Mouse (Mus musculus) kidney, embryonic 15.5 days (tissue): Measurements from ENCODE around the gene Fgf5. TPM values are rescaled to one million over a fixed set of nuclear protein-coding genes. Genes with fewer than 3 reads are reported as not detected.

Experiments used
- ATAC-seq: fragments of 200-750 bp; cut with Nextera tagmentation; replicated peaks from 2 replicates; pipeline ENCODE4 v1.8.0; 2017; ENCODE audit warnings: moderate TSS enrichment; ENCODE audit not compliant: low FRiP score
- H3K27ac ChIP-seq: fragments of 300-500 bp; sonication (generic); 2 replicates; pipeline ENCODE4 v1.5.1; 2015; ENCODE audit warnings: mild to moderate bottlenecking, inconsistent platforms
- H3K27me3 ChIP-seq: fragments of 300-500 bp; sonication (generic); 2 replicates; pipeline ENCODE4 v1.6.1; 2015; ENCODE audit warnings: inconsistent platforms
- H3K36me3 ChIP-seq: fragments of 300-500 bp; sonication (generic); 2 replicates; pipeline ENCODE4 v1.6.1; 2015; ENCODE audit warnings: inconsistent platforms
- H3K4me1 ChIP-seq: fragments of 300-500 bp; sonication (generic); 2 replicates; pipeline ENCODE4 v1.6.1; 2015; ENCODE audit warnings: inconsistent platforms
- H3K4me2 ChIP-seq: fragments of 300-500 bp; sonication (generic); 2 replicates; pipeline ENCODE4 v1.6.1; 2015; ENCODE audit warnings: moderate library complexity, mild to moderate bottlenecking, inconsistent platforms
- H3K4me3 ChIP-seq: fragments of 300-500 bp; sonication (generic); replicated peaks from 2 replicates; pipeline ENCODE4 v1.5.1; 2015; ENCODE audit warnings: mild to moderate bottlenecking, inconsistent platforms
- H3K9ac ChIP-seq: fragments of 300-500 bp; sonication (generic); 2 replicates; pipeline ENCODE4 v1.6.1; 2015; ENCODE audit warnings: mild to moderate bottlenecking, inconsistent platforms
- H3K9me3 ChIP-seq: fragments of 300-500 bp; sonication (generic); replicated peaks from 2 replicates; pipeline ENCODE4 v1.6.1; 2016; ENCODE audit warnings: inconsistent platforms
- WGBS: fragments of 180-500 bp; shearing (Covaris S2); methylation state at CpG from one replicate; pipeline ENCODE4 v1.1.7; 2015; ENCODE audit warnings: mixed read lengths; 5-methylcytosine and 5-hydroxymethylcytosine counted together
- polyA plus RNA-seq: library from polyadenylated mRNA; unstranded; fragments of >200 nt; fragmentation: Nextera tagmentation; extraction: Ambion mirVana; gene quantifications from 2 replicates; pipeline ENCODE4 v1.2.1, GENCODE M21; 2015

Gene Fgf5
- polyA plus RNA-seq, 1 experiment from 2014 or later: 0.49 TPM

DNA sequence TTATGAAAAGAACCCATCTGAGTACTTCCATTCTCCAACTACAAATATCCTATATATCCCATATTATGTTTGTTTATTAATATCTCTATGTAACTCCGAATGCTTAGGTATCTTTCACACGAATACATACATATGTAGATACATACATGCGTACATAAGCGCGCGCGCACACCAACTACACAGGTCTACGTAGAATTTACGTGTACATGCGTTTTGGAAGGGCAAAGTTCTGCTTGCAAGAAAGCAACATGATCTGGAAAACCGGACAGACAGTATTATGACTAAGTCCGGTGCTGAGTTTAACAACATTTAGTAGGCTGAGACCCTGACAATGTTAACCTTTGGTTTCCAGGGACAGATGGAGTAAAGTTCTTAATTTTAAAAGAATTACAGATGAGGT, 1.2 kb downstream of the Fgf5 start:
- H3K4me3 ChIP-seq: no peak overlapping the region
- no peak overlapping the region for H3K4me2 ChIP-seq
- WGBS: 4% methylated on average over 12 of the region's 12 CpGs
- ATAC-seq: no peak
- no peaks in the 10 kb centered on the region for H3K36me3 ChIP-seq
- H3K27me3 ChIP-seq: peaks cover 79% of the 10 kb centered on the region
- no peak overlapping the region for H3K9ac ChIP-seq
- H3K9me3 ChIP-seq: no peaks in the 10 kb centered on the region
- no peak overlapping the region for H3K27ac ChIP-seq
- H3K4me1 ChIP-seq: peaks cover 23% of the 10 kb centered on the region

DNA sequence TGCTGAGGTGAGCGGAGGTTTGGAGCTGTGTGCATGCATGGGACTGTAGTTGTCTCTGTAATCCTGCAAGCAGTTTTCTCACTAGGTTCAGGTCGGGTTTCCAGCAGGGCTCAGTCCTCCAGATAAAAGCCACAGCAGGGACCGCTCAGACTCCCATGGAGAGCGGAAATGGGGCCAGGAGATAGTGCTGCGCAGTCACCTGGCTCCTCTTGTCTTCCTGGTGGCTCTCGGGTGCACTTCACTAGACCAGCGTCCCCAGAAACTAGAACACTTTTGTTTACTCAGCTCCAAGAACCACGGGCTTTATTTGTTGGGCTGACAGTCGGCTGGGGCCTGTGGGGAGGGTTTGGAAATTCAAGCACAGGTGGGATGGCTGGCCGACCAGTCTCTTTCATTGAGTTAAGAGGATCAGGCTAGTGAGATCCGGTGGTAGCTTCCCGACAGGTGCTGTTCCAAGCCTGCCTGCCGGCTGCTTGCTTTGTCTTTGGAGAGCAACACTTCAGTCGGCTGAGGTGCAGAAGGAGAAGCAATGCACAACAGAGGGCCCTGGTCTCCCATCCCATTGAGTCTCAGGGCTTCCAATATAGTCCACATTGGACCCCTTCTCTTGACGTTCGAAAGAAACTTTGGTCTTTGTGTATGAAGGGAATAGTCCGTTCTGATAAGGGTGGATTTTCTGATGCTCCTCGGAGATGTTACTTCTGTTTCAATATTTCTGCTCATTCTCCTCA, 1.9 kb downstream of the Fgf5 start:
- H3K27ac ChIP-seq: no peak overlapping the region
- 8% methylated on average over 18 of the region's 18 CpGs for WGBS
- H3K4me2 ChIP-seq: no peak overlapping the region
- H3K9ac ChIP-seq: no peak overlapping the region
- H3K4me3 ChIP-seq: 0 out of 2 replicates have a peak overlapping the region, but pooled peaks have one; percentile 5
- H3K9me3 ChIP-seq: no peaks in the 10 kb centered on the region
- peaks cover 77% of the 10 kb centered on the region for H3K27me3 ChIP-seq
- no peaks in the 10 kb centered on the region for H3K36me3 ChIP-seq
- H3K4me1 ChIP-seq: peaks cover 23% of the 10 kb centered on the region
- ATAC-seq: no peak

DNA sequence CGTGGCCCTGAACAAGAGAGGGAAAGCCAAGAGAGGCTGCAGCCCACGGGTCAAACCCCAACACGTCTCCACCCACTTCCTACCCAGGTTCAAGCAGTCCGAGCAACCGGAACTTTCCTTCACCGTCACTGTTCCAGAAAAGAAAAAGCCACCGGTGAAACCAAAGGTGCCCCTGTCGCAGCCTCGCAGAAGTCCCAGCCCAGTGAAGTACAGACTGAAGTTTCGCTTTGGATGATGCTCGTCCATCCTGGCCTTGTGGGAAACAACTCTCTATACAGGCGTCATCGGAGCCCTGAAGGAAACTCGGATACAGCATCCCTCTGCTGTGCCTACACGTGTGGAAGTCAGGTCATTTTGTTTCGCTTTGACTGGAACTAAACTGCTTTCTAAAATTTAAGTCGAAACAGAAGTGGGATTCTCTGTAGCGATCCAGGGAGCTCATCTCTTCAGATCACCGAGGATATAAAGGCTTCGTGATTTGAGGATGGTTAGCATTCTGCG, 21.4 kb downstream of the Fgf5 start:
- 88% methylated on average over 21 of the region's 21 CpGs for WGBS
- ATAC-seq: no peak
- Histone ChIP-seq H3K4me2 (no peak overlapping the region), H3K4me3 (no peak overlapping the region), H3K4me1 (no peaks in the 10 kb centered on the region), H3K9me3 (no peaks in the 10 kb centered on the region), H3K27ac (no peak overlapping the region), H3K36me3 (no peaks in the 10 kb centered on the region), H3K27me3 (no peaks in the 10 kb centered on the region), H3K9ac (no peak overlapping the region)

DNA sequence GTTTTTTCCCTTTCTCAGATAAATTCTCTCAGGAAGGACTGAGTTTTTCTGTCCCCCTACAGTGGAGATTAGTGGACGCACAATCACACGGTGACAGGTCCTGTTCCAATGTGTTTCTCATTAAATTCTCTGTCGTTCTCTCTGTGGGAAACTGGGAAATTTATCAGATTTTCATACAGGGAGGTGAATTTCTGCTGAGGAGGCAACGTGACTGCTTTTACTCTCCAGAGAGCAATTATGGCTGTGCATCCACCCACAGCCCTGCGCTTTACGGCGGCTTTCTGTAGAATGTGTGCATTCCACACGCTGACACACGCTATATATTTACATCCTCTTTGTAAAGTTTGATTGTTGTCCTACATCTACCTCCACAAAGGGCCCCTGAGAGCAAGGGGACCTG, 28.0 kb downstream of the Fgf5 start:
- peaks cover 5% of the 10 kb centered on the region for H3K27me3 ChIP-seq
- peaks cover 7% of the 10 kb centered on the region; the same call in 1 of the 2 replicates for H3K4me1 ChIP-seq
- H3K9me3 ChIP-seq: no peaks in the 10 kb centered on the region
- no peak overlapping the region for H3K4me3 ChIP-seq
- H3K36me3 ChIP-seq: no peaks in the 10 kb centered on the region
- no peak overlapping the region for H3K9ac ChIP-seq
- 53% methylated on average over 9 of the region's 9 CpGs for WGBS
- ATAC-seq: no peak
- H3K4me2 ChIP-seq: no peak overlapping the region
- H3K27ac ChIP-seq: no peak overlapping the region

DNA sequence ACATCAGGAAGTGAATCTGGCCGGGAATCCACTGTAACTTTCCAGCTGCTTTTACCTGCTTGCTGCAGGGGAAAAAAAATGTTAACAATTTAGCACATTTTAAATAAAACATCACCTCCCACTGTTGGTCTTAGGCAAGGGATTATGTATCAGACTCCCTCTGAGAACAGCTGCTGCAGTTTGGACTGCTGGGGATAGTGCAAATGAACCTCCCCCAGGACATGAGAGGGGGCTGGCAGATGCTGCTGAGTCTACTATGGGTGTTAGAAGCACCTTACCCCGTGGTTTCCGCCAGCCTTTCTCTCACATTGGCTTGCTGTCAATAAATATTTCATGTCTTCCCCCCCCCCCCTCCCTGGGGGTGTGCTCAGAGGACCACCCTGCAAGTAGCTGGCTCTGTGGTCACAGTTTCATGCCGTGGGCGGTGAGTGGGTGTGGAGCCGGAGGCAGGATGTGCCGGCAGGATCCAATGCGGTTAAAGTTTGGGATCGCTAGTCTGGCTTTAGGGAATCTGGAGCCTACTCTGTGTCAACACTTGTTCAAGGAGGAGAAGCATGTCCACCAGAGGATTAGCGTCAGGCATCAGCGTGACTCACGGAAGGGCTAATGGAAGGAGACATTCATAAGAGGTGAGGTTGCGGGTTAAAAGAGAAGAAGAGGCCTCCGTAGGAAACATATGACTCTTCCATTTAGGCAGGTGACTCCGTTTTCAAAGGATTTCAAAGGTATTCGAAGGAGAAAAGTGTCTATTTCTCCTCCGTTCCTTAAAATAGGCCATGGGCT, 29.9 kb downstream of the Fgf5 start:
- Histone ChIP-seq H3K9ac (no peak overlapping the region), H3K9me3 (no peaks in the 10 kb centered on the region), H3K4me3 (no peak overlapping the region), H3K4me2 (peak overlapping the region; percentile 40), H3K4me1 (peaks cover 7% of the 10 kb centered on the region; the same call in 1 of the 2 replicates), H3K27me3 (peaks cover 5% of the 10 kb centered on the region), H3K36me3 (no peaks in the 10 kb centered on the region), H3K27ac (no peak overlapping the region)
- 0 out of 2 replicates have a peak, but pooled peaks have one; percentile 52 for ATAC-seq
- WGBS: 31% methylated on average over 17 of the region's 17 CpGs

DNA sequence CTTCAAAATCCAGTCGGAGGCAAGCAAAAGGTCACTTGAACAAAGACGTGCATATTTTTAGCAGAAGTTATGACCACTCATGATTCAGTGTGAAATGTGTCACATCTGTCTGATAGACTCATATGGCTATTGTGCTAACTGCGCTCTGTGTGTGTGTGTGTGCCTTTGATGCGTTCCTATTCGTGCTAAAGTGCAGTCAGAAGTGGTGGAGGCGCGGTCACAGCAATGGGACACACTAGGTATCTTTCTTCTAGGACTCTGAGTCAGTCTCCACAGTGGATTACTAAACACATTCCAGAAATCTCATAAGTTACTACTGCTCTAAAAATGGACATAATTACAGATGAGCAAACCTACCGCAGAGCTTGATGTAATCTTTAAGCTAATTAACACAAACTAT, 36.7 kb downstream of the Fgf5 start:
- no peak overlapping the region for H3K4me2 ChIP-seq
- WGBS: 80% methylated on average over 8 of the region's 8 CpGs
- peaks cover 7% of the 10 kb centered on the region for H3K4me1 ChIP-seq
- no peak overlapping the region for H3K4me3 ChIP-seq
- H3K27me3 ChIP-seq: peaks cover 47% of the 10 kb centered on the region
- H3K36me3 ChIP-seq: no peaks in the 10 kb centered on the region
- ATAC-seq: no peak
- H3K27ac ChIP-seq: no peak overlapping the region
- no peak overlapping the region for H3K9ac ChIP-seq
- H3K9me3 ChIP-seq: no peaks in the 10 kb centered on the region

- Histone ChIP-seq H3K4me1 (peaks cover 7% of the 10 kb centered on the region), H3K4me3 (peak overlapping the region; percentile 24; the same call in 1 of the 2 replicates), H3K9me3 (no peaks in the 10 kb centered on the region), H3K36me3 (no peaks in the 10 kb centered on the region), H3K27me3 (peaks cover 47% of the 10 kb centered on the region), H3K4me2 (peak overlapping the region; percentile 48), H3K27ac (no peak overlapping the region), H3K9ac (no peak overlapping the region)
- ATAC-seq: no peak
- WGBS: 3% methylated on average over 19 of the region's 19 CpGs
Observed at GRCm38 (mm10) chr5:98292388-98293048, 38.5 kb downstream of the Fgf5 start.

GRCm38 (mm10) chr5:98293049-98293715, 39.2 kb downstream of the Fgf5 start:
- ATAC-seq: no peak
- Histone ChIP-seq H3K4me3 (peak overlapping the region; percentile 24; the same call in 1 of the 2 replicates), H3K4me2 (peak overlapping the region; percentile 48), H3K27me3 (peaks cover 47% of the 10 kb centered on the region), H3K9me3 (no peaks in the 10 kb centered on the region), H3K9ac (no peak overlapping the region), H3K27ac (no peak overlapping the region), H3K4me1 (peaks cover 7% of the 10 kb centered on the region), H3K36me3 (no peaks in the 10 kb centered on the region)
- WGBS: 2% methylated on average over 12 of the region's 12 CpGs

- no peak overlapping the region for H3K4me2 ChIP-seq
- H3K27me3 ChIP-seq: peaks cover 3% of the 10 kb centered on the region; the same call in 1 of the 2 replicates
- ATAC-seq: no peak
- H3K9me3 ChIP-seq: no peaks in the 10 kb centered on the region
- 71% methylated on average over 4 of the region's 4 CpGs for WGBS
- H3K4me1 ChIP-seq: no peaks in the 10 kb centered on the region
- H3K36me3 ChIP-seq: no peaks in the 10 kb centered on the region
- H3K4me3 ChIP-seq: no peak overlapping the region
- H3K9ac ChIP-seq: no peak overlapping the region
- no peak overlapping the region for H3K27ac ChIP-seq
Observed at GRCm38 (mm10) chr5:98300079-98300478, 46.1 kb downstream of the Fgf5 start.

DNA sequence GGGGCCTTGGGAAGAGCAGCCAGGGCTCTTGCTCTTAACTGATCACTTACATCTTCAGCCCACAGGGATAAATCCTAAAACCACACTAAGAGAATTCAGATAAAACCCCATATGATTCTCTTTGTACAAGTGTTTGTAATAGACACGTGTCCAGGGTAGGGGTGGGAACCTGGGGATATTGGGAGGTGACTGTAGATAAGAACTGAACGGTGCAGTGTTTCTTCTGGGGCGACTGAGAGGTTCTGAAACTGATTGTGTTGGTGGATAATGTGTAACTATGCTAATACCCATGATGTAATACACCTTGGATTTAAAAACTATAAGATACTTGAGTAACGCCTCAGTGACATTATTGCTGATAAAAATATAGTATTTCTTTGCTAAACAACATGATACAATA, 51.7 kb downstream of the Fgf5 start:
- H3K27me3 ChIP-seq: no peaks in the 10 kb centered on the region
- no peak overlapping the region for H3K4me2 ChIP-seq
- H3K4me1 ChIP-seq: no peaks in the 10 kb centered on the region
- no peak for ATAC-seq
- H3K36me3 ChIP-seq: no peaks in the 10 kb centered on the region
- no peaks in the 10 kb centered on the region for H3K9me3 ChIP-seq
- no peak overlapping the region for H3K9ac ChIP-seq
- no peak overlapping the region for H3K27ac ChIP-seq
- 76% methylated on average over 4 of the region's 4 CpGs for WGBS
- no peak overlapping the region for H3K4me3 ChIP-seq

DNA sequence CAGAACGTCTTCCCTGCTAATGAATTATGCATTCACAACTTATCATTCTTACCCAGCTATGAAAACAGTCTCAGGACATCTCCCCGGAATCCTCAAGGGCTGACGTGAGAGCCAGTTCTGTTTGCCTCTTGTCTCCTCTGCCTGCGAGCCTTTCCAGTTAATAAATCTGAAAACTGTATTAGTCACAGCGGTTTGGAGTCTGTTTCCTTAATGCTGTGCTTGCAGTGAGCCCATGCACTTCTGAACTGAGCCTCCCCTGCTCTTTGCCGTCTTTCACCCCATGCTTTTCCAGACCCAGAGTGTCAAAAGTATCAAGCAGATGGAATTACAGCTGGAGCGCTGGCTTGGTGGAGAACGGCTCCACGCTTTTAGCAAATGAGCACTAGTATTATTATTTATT, 52.5 kb downstream of the Fgf5 start:
- no peak overlapping the region for H3K4me3 ChIP-seq
- 0 out of 2 replicates have a peak, but pooled peaks have one; percentile 58 for ATAC-seq
- no peaks in the 10 kb centered on the region for H3K27me3 ChIP-seq
- H3K9me3 ChIP-seq: no peaks in the 10 kb centered on the region
- peak overlapping the region; percentile 5; the same call in 1 of the 2 replicates for H3K4me2 ChIP-seq
- H3K36me3 ChIP-seq: no peaks in the 10 kb centered on the region
- no peak overlapping the region for H3K9ac ChIP-seq
- WGBS: 20% methylated on average over 9 of the region's 9 CpGs
- no peak overlapping the region for H3K27ac ChIP-seq
- H3K4me1 ChIP-seq: no peaks in the 10 kb centered on the region
